41 mouse cellular contexts compared by ENCODE assay signal in the genomic region with DNA sequence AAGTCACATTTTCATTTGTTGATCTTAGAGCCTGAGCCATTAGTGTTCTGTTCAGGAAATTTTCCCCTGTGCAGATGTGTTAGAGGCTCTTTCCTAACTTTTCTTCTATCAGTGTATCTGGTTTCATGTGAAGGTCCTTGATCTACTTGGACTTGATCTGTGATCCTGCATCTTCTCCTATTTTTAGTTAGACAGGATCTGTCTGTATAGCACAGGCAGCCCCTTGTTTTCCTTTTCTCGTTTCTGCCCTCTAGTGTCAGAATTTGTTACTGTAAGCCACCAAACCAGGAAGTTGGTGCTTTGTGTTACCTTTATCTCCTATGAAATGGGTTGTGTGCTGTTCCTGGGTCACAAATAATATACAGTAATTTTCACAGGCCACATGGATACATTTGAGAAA. TPM values are rescaled to one million over a fixed set of nuclear protein-coding genes. Genes with fewer than 3 reads are reported as not detected.
"Had no signal": no experiment of that assay in that cellular context is flagged by ENCODE, and none has a peak within 500 bp of the region (broad histone marks: within the 10 kb centered on the region; RNA-seq: fewer than 3 reads in every experiment).

No protein-coding gene starts in this region.

RNA-seq across cellular contexts. Expression of gene Gm15127, which starts 12.9 kb away (rescaled TPM):
- total RNA-seq: heart, postnatal 10 days; heart, postnatal 14 days; heart, postnatal 25 days; heart, postnatal 36 days; heart, postnatal 4 days; hematopoietic stem cell, adult 5-6 weeks; hindbrain, postnatal 0 days; layer of hippocampus, adult 18-20 months; layer of hippocampus, adult 2 months; layer of hippocampus, adult 8-10 months; layer of hippocampus, postnatal 10 days; layer of hippocampus, postnatal 14 days; layer of hippocampus, postnatal 25 days; layer of hippocampus, postnatal 36 days; left cerebral cortex, adult 18-20 months; left cerebral cortex, adult 2 months; left cerebral cortex, adult 8-10 months had no signal
- polyA plus RNA-seq: heart, embryonic 12.5 days; heart, embryonic 13.5 days; heart, embryonic 14.5 days; heart, embryonic 15.5 days; heart, embryonic 16.5 days; heart, postnatal 0 days; hindbrain, embryonic 10.5 days; hindbrain, embryonic 11.5 days; hindbrain, embryonic 12.5 days; hindbrain, embryonic 13.5 days; hindbrain, embryonic 14.5 days; hindbrain, embryonic 15.5 days; hindbrain, embryonic 16.5 days; hindbrain, postnatal 0 days; inflammation-experienced regulatory T-cells, adult 6 months; intestine, embryonic 14.5 days; intestine, embryonic 15.5 days; intestine, embryonic 16.5 days; intestine, postnatal 0 days; kidney, adult 2 months; kidney, embryonic 14.5 days; kidney, embryonic 15.5 days; kidney, embryonic 16.5 days; kidney, postnatal 0 days; large intestine, adult 2 months had no signal
